Mouse (Mus musculus): ENCODE results near the gene Trim25.

DNA sequence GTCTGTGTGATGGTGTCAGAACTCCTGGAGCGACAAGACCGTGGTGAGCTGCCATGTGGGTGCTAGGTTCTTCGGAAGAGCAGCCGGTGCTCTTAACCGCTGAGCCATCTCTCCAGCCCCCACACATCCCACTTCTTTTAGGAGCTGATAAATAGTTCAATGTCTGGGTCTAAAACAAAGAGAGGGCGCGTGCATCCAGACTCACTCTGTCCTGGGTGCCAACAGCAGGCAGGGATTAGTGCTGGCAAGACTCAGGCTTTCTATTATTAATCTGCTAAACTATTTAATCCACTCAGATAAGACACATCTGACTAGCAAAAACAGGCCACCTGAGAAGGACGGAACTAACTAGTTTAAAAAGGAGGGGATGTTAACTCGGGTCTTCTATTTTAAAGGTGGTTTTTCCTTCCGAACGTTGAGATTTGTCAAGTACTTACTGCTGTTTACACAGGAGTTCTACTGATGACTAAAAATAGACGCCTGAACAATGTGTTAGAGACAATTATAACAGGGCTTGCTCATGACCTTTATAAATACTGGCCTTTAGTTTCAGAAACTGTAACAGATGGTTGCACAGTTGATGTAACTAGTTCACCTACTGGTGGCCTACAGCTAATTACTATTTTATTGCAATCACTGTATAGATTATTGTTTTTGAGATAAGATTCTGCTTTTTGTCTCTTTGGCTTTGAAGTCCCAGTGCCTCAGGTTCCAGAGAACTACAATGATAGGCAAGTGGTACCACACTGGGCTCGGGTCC, 56.9 kb downstream of the Trim25 start:
- TF ChIP-seq POLR2A (IDR thresholded peaks at IDR 0.05; ENCODE audit: control insufficient read depth, extremely low read depth, insufficient read depth, low read length, poor library complexity) (no peak), CTCF (IDR thresholded peaks at IDR 0.05; ENCODE audit: borderline replicate concordance, control insufficient read depth, extremely low read depth, insufficient read depth, low read length, poor library complexity) (no peak)
